Mouse (Mus musculus) spleen, postnatal 14 days (tissue): Measurements from ENCODE around the gene Aldh2.
"Not testable (repeated sequence)": the region's sequence is repeated elsewhere in the genome, so short reads cannot be mapped to it uniquely, and the experiment has no call there.

Source experiments
- DNase-seq, 2 experiments: peaks; one replicate each; pipeline ENCODE4 v3.0.0; 2021 to 2022; ENCODE audit warnings: low spot score in 2 of 2

Gene Aldh2

GRCm38 (mm10) chr5:121547084-121547483 lies 46.5 kb downstream of the Aldh2 start:
- no peak for DNase-seq

DNA sequence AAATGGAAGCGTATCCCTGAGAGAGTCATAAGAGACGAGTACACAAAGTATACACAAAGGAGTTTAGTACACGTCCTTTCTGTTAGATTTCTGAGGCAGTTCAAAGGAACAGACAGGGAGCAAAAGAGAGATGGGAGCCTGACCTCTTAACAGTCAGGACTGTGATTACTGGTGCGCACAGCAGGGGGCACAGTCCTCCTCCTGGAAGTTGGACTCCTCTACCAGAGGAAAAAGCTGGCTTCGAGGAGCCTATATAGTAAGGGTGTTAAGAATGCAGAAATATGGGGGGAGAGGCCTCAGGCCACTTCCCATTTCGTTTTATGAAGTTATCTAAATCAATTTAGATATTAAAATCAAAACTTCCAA lies 47.1 kb downstream of the Aldh2 start:
- peak; percentile 25 to 44 for DNase-seq

- DNase-seq = peak; percentile 96 to 99
Observed at GRCm38 (mm10) chr5:121545793-121546529, 47.7 kb downstream of the Aldh2 start, which contains the start of gene Mapkapk5. Mapkapk5 (minus strand) TSS chr5:121545905.

GRCm38 (mm10) chr5:121544910-121545792 lies 48.5 kb downstream of the Aldh2 start, which contains the start of the genes Adam1a and Gm42878:
Adam1a (minus strand) TSS chr5:121545482.
Gm42878 (minus strand) TSS chr5:121545482.
- peak; percentile 16 to 40 for DNase-seq

- DNase-seq = no peak
Observed at GRCm38 (mm10) chr5:121543370-121543769, 50.3 kb downstream of the Aldh2 start.

- DNase-seq = no peak
Observed at GRCm38 (mm10) chr5:121541235-121541634, 52.4 kb downstream of the Aldh2 start.

DNA sequence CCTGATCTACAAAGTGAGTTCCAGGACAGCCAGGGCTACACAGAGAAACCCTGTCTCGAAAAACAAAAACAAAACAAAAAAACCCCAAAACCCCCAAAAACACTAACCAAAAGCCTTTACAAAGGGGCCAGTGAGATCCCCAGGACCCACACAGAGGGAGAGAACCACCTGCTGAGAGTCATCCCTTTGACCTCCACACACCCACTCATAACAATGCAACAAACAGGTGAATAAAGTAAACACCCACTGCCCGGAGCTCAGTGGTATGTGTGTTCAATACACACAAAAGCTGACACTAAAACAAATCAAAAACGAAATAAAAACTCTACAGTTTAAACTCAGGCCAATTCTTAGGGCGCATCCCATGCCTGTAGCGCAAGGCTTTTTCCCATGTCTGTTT lies 53.6 kb downstream of the Aldh2 start:
- no peak for DNase-seq

GRCm38 (mm10) chr5:121537588-121537987 lies 56.0 kb downstream of the Aldh2 start:
- DNase-seq = no peak

DNA sequence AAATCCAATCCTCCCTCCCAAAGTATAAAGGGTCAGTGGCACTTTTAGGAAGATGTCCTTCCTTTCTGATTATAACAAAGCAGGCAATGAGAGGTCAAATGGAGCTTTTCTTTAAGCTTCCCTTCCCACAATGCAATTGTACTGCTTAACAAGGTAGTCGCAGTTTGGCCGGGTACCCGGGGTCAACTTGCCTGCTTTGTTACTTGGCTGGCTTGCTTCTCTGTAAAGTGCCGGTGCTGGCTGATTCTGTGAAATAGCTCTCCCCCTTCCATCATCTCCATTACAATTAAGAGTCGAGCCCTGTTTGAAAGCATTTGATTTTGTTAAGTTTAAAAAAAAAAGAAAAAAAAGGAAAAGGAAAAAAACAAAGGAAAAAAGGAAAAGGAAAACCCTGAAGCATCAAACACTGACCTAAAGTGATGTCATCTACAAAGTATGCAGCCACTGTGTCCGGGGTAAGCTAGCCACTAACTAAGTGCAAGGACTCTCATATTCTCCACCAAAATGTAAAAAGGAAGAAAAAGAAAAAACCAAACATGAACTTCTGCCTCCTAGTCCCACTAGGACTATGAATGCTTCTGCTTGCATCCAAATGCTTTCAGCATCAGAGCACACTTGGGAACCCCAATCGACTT lies 56.6 kb downstream of the Aldh2 start:
- no peak for DNase-seq

DNA sequence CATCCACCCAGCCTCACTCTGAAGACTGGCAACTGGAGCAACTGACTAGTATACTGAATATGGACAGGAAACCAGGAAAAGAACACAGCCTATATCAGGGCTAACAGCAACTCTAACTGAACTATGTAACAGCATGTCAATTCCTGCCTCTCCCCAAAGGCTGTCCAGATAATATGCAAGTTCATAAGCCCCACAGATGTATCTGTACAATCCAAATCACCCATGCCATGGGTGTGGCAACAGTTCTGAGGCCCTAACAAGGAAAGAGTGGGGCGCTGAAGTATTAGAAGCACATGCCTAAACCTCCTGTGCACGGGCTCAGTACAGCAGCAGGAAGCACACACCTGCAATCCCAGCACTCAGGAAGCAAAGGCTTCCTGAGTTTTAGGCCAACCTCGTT lies 58.5 kb downstream of the Aldh2 start:
- no peak for DNase-seq

DNA sequence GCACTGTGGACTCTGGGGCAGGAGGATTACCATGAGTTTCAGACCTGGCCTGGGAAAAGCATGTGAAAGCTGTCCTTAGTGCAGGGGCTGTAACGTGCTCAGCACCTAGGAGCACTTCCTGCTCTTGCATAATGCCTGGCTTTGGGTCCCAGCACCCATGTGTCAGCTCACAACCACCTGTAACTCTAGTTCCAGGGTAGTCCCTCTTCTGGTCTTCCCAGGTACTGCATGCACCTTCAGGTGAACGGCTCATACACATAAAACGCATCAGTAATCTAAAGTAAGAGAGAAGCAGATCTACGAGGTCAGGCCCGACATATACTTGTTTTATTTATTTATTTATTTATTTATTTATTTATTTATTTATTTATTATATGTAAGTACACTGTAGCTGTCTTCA lies 59.1 kb downstream of the Aldh2 start:
- DNase-seq = no peak

- DNase-seq = no peak
Observed at GRCm38 (mm10) chr5:121526961-121527360, 66.7 kb downstream of the Aldh2 start.

DNA sequence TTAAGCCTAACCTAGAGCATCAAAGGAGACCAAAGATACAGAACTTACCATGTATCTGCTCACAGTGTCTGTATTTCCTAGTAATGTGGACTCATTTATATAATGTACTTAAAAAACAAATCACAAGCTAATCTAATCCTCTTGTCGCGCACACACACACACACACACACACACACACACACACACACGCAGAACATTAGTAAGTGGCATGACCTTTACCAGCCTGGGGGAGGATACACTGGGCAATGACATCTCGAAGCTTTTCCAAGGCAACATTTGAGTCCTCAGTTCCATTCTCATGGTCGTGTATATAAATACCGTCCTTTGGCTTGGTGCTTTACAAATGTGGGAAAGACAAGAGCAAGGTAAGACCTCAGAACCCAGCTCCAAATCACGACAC lies 67.1 kb downstream of the Aldh2 start:
- no peak for DNase-seq

DNA sequence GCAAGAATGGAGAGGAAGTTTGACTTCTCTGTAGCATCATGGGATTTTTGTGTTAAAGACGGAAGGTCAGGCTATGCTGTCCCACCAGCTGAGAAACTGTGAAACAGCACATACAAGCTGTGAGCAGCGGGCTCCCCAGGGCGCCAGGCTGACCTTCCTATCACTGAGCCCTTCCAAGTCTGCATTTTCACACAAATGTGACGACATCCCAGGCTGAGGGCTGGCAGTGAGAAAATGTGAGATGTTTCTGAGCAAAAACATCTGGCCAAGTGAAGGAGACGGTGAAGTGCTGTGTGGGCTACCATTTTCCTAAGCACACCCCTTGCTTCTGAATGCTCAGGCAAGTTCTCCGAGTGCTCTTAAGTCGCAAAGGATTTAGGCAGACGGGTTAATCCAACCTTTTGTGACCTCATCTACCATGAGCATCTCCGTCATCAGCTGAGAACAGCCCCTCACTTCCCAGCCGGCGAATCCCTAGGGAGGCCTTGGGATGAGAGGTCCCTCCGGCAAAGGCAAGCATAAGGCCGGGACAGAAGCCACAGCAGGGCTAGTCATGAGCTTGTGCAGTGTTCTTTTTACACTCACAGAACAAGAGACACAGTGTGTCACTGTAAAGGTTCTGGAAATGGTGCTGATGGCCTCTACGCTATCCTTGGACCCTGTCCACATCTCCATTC lies 67.7 kb downstream of the Aldh2 start:
- DNase-seq = no peak

- not testable (repeated sequence) for DNase-seq
Observed at GRCm38 (mm10) chr5:121519758-121520157, 73.9 kb downstream of the Aldh2 start.

- DNase-seq = no peak
Observed at GRCm38 (mm10) chr5:121518983-121519382, 74.6 kb downstream of the Aldh2 start.
